Mouse (Mus musculus) right cerebral cortex, adult 2 months (tissue): ENCODE data around the gene Ablim2.

Source experiments
- DNase-seq, 2 experiments: peaks; one replicate each; pipeline ENCODE4 v3.0.0; 2021 to 2022; ENCODE audit warnings: low spot score in 2 of 2

The Ablim2 gene

GRCm38 (mm10) chr5:35814334-35814941, 56.8 kb downstream of the Ablim2 start:
- DNase-seq: peak; percentile 84 to 86

- DNase-seq: no peak
Observed at GRCm38 (mm10) chr5:35815051-35815450, 57.4 kb downstream of the Ablim2 start.

GRCm38 (mm10) chr5:35817266-35817665, 59.6 kb downstream of the Ablim2 start:
- no peak for DNase-seq

GRCm38 (mm10) chr5:35817882-35818281, 60.2 kb downstream of the Ablim2 start:
- DNase-seq: no peak

GRCm38 (mm10) chr5:35822721-35823120, 65.0 kb downstream of the Ablim2 start:
- peak in 1 of 2 experiments; percentile 40 for DNase-seq

- no peak for DNase-seq
Observed at GRCm38 (mm10) chr5:35826465-35826864, 68.8 kb downstream of the Ablim2 start.

GRCm38 (mm10) chr5:35827075-35827474, 69.4 kb downstream of the Ablim2 start:
- peak in 1 of 2 experiments; percentile 26 for DNase-seq

GRCm38 (mm10) chr5:35827856-35828255, 70.2 kb downstream of the Ablim2 start:
- DNase-seq: no peak

- DNase-seq: no peak
Observed at GRCm38 (mm10) chr5:35830101-35830500, 72.4 kb downstream of the Ablim2 start.

- no peak for DNase-seq
Observed at GRCm38 (mm10) chr5:35833881-35834280, 76.2 kb downstream of the Ablim2 start.

- peak; percentile 64 to 70 for DNase-seq
Observed at GRCm38 (mm10) chr5:35836992-35837391, 79.3 kb downstream of the Ablim2 start.

GRCm38 (mm10) chr5:35839262-35839661, 81.6 kb downstream of the Ablim2 start:
- no peak for DNase-seq

- no peak for DNase-seq
Observed at GRCm38 (mm10) chr5:35851485-35851884, 93.8 kb downstream of the Ablim2 start.

- DNase-seq: no peak
Observed at GRCm38 (mm10) chr5:35853463-35853862, 95.8 kb downstream of the Ablim2 start.

GRCm38 (mm10) chr5:35856245-35856644, 98.6 kb downstream of the Ablim2 start:
- no peak for DNase-seq

- peak; percentile 62 to 73 for DNase-seq
Observed at GRCm38 (mm10) chr5:35858069-35858468, 100.4 kb downstream of the Ablim2 start.

- no peak for DNase-seq
Observed at GRCm38 (mm10) chr5:35861456-35861855, 103.8 kb downstream of the Ablim2 start.

GRCm38 (mm10) chr5:35869973-35870372, 112.3 kb downstream of the Ablim2 start:
- peak; percentile 43 to 44 for DNase-seq

- DNase-seq: peak; percentile 79 to 83
Observed at GRCm38 (mm10) chr5:35870408-35871012, 112.8 kb downstream of the Ablim2 start.

- no peak for DNase-seq
Observed at GRCm38 (mm10) chr5:35873382-35873781, 115.7 kb downstream of the Ablim2 start.

GRCm38 (mm10) chr5:35876236-35876635, 118.6 kb downstream of the Ablim2 start:
- no peak for DNase-seq

- peak; percentile 64 to 67 for DNase-seq
Observed at GRCm38 (mm10) chr5:35879199-35879598, 121.5 kb downstream of the Ablim2 start.

- DNase-seq: no peak
Observed at GRCm38 (mm10) chr5:35882391-35882790, 124.7 kb downstream of the Ablim2 start.

- DNase-seq: peak; percentile 49 to 50
Observed at GRCm38 (mm10) chr5:35884262-35884661, 126.6 kb downstream of the Ablim2 start.
